Mouse (Mus musculus) gastrocnemius, adult 18-20 months (tissue): Measurements from ENCODE around the gene Il13ra1. TPM values are rescaled to one million over a fixed set of nuclear protein-coding genes. Genes with fewer than 3 reads are reported as not detected.

Experiments
- DNase-seq: peaks from one replicate; pipeline ENCODE4 v3.0.0; 2021; ENCODE audit warnings: low spot score
- total RNA-seq, 2 experiments: library from RNA; stranded (reverse); gene quantifications; 2 replicates each; pipeline ENCODE4 v1.2.3; 2021

The Il13ra1 gene
- total RNA-seq, 2 experiments from 2014 or later: 1.1 to 1.6 TPM

DNA sequence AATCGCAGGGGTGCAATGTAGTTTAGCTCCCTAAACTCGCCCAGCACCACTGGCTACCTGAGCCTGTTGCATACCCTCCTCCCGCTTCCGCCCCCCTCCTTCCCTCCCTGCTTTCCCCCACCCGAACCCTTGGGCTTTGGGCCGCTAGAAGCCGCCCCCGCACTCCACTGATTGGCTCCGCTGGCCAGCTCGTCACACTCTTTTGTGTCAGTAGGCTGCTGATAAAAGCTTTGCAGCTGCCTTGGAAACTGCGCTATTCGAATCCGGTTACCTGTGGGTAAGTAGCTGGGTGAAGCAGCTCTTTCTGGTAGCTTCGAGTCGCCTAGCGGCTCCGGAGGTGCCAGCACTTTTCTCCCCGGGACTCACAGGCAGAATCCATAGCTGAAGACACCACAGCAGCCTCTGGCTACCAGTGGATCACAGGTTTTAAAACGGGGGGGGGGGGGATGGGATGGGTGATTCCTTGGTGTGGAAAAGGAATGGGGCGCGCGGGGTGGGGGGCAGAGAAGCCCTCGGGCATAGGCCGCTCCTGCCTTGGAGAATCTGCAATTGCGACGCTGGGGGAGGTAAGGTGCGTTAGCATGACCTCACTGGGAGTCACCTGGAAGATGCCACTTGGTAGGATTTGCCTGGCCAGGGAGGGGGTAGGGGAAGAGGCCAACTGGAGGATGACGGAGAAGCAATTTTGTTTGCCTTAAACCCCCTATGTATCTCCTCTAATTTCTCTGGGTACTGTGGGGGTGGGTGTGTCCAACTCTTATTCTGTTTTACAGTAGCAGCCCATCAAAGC lies 84.0 kb downstream of the Il13ra1 start, which contains the start of gene Zcchc12:
Gene Zcchc12 (plus strand): TSS at position 169 of the 790 bp plus-strand sequence.
- DNase-seq: no peak

DNA sequence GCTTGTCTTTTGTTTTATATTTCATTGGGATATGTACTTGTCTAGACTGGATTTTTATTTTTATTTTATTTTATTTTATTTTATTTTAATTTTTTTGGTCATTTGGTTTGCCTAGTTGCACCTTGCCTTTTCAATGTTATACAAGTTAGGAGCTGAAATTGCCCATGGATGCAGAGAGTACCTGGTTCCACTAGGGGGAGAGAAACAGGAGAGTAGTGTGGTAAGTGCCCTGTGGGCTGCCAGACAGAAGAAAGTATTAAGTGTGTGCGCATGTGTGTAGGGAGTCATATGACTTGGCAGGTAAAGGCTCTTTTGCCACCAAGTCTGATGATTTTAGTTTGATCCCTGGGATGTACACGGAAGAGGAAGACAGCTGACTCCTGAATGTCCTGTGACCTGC lies 97.6 kb downstream of the Il13ra1 start:
- DNase-seq: no peak

DNA sequence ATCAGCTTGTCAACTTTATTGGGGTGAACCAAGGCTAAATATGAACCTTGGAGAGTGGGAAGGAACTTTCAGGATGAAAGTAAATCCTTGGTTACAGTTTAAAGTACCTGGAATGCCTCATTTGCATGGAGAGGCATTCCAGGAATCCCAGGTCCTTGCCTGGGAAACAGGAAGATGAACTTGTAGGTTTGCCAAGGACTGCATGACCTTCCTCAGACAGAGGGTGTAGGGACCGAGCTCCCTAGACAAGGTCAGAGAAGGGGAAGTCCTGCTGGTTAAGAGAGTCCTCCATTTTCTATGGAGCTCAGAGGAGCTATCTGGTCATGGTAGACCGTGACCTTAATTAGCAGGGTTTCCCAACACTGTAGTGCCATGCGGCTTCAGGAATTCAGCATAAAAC lies 99.3 kb downstream of the Il13ra1 start:
- DNase-seq: no peak

Other genes starting within 250 kb of the Il13ra1 start
- 1 to 10 TPM; 2.8 to 3.1 TPM for gene Dock11, start 223.3 kb upstream of the Il13ra1 start, total RNA-seq
- not detected for gene Zcchc12, start 83.8 kb downstream of the Il13ra1 start, total RNA-seq
- 1 to 10 TPM in 1 of 2 experiments, under 1 TPM in 1; 0.96 to 2.3 TPM for gene Lonrf3, start 216.2 kb downstream of the Il13ra1 start, total RNA-seq